Mouse (Mus musculus) embryo, embryonic 11.5 days (tissue): ENCODE measurements around the gene Ccdc43.

ENCODE experiments used
- DNase-seq: peaks from one replicate; pipeline ENCODE4 v3.0.0-alpha.2; 2012; ENCODE audit warnings: low read depth, low spot score

Ccdc43 gene

DNA sequence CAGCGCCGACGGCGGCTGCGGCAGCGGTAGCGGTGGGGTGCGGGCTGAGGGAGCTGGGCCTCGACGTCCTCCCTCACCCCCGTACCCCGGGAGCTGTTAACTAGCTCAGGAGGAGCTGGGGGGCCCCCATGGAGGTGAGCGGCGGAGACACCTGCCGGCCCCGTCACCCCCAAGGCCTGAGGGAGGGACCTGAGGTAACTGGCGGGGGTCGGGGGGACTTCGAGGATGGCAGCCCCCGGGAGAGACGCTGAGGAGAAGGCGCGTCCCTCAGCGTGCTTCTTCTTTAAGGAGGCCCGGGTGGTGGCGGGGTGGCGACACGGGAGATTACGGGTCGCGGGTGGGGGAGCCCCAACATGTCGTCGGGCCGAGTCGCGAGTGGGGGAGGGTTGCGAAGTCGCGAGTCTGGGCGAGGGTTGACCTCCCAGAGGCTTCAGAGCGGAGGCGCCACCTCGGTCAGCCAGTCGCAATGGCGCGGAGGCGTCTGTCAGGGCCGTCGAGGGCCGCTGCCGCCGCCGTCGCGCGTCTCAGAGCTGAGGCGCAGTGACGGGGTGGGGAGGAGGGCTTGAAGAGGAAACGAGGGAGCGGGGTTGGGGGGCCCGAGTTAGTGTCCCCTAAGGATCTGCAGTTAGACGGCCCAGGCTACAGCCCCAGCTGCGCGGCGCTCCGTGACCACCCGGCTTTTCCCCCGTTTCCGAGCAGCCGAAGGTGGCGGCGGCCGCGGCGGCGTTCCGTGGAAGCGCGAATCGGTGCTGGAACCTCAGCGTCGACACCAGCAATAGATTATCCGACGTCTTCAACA, 31.7 kb downstream of the Ccdc43 start:
- no peak for DNase-seq

DNA sequence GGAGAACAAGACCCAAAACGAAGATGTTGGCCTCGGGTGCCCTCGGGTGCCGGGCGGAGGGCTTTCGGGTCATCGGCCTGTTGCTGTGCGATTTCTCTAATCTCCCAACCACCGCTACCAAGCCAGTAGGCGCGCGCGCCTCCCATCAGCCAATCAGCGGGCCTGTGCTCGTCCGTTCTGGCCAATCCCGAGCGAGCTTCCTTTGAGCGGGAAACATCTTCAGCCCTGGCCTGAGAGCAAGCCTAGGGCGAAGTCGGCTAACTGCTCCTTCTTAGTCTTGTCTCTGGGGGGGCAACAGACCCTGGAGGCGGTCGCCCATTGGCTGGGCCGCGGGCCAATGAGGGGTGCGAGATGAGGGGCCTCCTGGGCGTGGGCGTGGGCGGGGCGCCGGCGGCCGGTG, 32.4 kb downstream of the Ccdc43 start:
- no peak for DNase-seq

DNA sequence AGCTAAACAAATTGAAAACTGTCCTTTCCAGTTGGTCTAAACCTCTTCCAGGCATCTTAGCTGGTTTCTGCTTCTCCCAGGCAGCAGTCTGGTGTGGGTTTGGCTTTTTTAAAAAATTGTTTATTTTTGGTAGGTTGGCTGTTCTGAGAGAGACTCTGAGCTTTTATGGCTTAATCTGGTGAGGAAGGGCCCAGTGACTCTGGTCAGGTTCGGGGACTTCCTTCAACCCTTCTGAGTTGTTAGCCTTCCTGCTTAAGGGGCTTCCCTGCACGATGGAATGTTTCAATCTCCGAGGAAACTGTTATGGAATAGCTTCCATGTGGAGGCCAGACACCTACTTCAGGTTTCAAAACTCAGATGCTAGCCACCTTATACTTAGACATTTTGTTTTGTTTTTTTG, 34.2 kb downstream of the Ccdc43 start, which contains the start of gene Meioc:
TSS of gene Meioc (plus strand) at position 301 of the 400 bp plus-strand sequence.
- DNase-seq, result no peak

DNA sequence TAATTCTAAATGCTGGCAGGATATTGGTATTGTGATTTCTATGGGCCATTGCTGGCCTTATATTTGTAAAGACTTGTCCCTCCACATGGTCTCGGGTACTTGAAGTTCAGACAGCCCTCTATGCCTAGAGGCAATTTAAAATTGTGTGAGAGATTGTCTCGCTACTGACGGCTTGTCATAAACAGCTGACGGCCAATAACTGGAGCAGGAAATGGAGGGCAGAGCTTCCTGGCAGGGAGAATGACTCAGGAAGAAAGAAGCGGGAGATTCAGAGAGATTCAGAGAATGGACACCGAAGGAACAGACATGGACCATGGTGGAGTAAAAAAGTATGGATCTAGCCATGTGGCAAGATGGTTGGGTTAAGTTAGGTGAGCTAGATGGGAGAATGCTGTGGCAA, 40.7 kb downstream of the Ccdc43 start:
- DNase-seq, result no peak

DNA sequence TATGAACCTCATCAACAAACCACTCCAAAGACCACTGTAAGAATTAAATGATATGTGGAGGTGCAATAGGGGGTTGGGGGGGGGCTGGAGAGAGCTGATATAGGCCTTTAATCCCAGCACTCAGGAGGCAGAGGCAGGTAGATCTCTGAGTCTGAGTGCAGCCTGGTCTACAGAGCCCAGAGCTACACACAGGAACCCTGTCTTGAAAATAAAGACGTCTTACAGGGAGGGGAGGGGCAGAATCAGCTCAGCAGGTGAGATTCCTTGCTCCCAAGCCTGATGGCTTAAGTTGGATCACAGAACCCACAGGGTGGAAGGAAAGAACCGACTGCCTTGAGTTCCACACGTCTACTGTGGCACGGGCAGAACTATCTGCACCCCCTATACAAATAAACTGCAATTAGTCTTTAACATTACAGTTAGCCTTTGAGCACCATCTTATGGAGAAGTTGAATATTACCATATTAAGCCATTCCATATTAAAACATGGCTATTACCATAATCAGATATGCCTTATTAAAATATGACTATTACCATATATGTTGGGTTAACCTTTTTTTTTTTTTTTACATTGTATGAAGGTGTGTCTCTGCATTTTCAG, 41.2 kb downstream of the Ccdc43 start:
- DNase-seq, result no peak

DNA sequence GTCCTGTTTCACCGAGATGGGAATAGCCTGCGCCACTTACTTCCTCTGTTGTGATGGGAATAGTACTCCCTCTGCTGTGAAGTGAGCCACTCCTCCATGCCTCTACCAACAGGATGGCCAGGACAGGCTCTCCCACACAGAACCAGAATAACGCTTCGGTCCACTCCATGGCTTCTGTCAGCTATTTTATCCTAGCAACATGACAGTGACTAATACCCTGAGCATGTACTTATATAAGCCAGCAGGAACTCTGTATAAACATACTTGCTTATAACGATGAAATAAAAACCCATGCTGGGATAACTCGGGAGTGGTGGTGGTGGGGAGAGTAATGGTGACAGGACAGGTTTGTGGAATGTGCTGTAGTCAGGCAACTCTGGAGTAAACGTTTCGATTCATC, 41.7 kb downstream of the Ccdc43 start:
- DNase-seq, result no peak

DNA sequence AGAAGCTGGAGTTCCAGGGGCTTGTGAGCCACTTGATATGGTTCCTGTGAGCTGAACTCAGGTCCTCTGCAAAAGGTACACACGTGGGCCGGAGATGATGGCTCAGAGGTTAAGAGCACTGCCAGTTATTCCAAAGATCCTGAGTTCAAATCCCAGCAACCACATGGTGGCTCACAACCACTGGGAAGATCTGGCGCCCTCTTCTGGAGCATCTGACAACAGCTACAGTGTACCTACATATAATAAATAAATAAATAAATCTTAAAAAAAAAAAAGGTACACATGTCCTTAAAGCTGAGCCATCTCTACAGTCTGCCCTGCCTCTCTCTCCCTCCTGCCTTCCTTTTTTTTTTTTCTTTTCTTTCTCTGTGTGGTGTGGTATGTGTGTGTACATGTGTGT, 44.7 kb downstream of the Ccdc43 start:
- no peak for DNase-seq

DNA sequence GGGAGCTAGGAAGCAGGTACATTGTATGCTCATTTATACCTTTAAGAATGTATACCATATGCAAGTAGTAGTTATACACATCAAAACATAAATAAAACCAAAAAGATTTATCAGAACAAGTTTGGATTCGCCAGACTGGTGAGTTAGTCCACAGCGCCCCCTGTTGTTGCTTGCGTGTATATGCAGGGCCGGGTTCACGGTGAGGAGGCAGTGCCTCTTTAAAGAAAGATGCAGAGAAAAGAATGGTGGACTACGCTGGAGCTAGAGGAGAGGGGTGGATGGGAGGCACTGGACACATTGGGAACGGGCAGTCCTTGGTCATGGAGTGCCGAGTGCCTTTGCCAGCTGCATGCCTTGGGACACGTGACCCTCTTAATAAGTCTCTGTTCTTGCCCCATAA, 46.2 kb downstream of the Ccdc43 start:
- peak; percentile 78 for DNase-seq

DNA sequence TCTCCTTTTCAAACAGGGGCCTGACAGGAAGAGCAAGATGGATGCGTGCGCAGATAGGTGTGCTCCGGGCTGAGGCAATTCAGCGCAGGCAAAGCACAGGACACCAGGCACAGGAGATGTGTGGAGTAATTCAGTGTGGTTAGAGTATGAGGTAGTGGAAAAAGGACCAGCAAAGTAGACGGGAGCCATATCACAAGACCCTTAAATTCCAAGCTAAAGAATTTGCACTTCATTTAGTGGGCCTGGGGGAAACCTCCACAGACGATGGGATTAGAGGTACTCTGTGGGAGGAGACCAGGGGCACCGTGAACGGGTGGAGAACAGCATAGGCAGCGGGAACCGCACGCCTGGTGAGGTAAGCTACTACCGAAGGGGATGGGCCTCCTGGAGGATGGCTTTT, 49.7 kb downstream of the Ccdc43 start:
- no peak for DNase-seq

DNA sequence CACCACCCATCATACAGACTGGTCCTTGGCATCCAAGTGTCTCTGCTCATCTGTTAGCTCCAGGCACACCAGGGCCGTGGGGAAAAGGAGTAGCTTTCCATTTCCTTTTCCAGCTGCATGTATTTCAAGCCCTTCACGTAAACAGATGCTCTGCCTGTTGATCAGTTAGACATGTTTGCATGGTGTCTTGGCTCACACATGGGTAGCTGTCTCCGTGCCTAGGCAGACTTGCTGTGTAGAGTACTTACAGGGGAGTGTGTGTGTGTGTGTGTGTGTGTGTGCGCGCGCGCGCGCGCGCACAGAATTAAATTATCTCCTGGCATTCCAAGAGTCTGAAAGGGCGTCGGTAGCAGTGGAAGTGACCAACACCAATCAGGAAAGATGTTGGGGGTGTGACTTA, 51.4 kb downstream of the Ccdc43 start:
- no peak for DNase-seq

DNA sequence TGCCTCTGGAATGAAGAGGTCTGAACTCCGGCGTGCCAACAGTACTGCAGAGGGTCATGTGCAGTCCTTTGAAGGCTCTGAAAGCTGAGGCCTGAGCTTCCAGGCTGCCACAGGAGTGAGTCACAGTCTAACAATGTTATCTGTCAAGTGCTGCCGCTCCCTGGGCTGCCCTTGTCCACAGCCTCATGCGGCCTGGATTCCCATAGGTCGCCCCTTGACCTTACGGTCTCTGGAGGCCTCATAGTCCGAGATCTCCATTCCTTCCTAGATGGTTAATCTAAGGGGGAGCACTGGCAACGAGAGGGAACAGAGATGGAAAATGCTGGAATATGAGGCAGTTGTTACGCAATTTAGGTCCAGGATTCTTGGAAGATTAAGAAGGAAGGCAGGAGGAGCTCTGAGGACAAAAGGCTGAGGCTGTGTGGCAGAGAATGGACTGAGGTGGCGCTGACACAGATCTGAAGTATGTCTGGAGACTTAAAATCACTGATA, 53.6 kb downstream of the Ccdc43 start:
- DNase-seq, result no peak

DNA sequence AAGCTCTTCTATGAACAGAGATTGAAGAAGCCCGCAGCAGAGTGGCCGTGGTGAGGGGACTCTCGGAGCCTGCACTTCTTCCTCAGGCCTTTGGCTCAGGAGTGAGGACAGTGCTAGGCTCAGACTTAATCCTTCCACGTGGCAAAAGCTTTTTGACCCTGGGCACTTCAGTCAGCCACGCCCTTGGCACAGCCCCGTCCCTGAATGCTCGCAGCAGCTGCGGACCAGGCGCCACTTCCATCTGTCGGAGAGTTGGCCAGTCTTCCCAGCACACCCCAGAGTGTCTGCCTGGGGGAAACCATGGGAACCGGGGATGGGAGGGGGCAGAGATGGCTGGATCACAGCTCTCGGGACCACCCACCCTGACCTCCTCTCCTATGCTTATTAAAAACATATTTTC, 60.7 kb downstream of the Ccdc43 start:
- no peak for DNase-seq
